Mouse (Mus musculus): Measurements from ENCODE around the gene Hist1h2bl.

The Hist1h2bl gene

GRCm38 (mm10) chr13:21722373-21722925 lies 6.5 kb upstream of the Hist1h2bl start:
- peak; percentile 50 for DNase-seq (ENCODE audit: low read depth)

DNA sequence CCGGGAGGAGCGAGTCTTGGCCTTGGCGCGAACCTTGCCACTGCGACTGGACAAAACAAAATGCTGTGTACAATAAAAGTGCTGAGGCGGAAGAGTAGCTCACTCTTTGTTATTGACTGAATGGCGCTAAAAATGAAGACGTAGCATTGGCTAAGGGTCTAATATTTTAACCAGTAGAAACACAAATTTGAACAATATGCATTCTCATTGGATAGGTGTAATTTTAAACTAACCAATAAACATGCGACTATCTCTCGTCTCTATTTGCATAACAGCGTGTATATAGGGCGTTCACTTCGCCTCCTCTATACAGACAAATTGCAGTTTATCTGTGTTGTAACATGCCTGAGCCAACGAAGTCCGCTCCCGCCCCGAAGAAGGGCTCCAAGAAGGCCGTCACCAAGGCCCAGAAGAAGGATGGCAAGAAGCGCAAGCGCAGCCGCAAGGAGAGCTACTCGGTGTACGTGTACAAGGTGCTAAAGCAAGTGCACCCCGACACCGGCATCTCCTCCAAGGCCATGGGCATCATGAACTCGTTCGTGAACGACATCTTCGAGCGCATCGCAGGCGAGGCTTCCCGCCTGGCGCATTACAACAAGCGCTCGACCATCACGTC lies 5.9 kb upstream of the Hist1h2bl start, which contains the start of gene Hist1h2bm:
Gene Hist1h2bm, plus strand, starts transcription at position 288 of the 616 bp plus-strand sequence.
- DNase-seq (ENCODE audit: low read depth), result peak; percentile 94

- peak; percentile 64 for DNase-seq (ENCODE audit: low read depth)
Measured at GRCm38 (mm10) chr13:21721107-21721756, 5.3 kb upstream of the Hist1h2bl start.

- DNase-seq (ENCODE audit: low read depth), result peak; percentile 44
Measured at GRCm38 (mm10) chr13:21718381-21719080, 2.6 kb upstream of the Hist1h2bl start.

DNA sequence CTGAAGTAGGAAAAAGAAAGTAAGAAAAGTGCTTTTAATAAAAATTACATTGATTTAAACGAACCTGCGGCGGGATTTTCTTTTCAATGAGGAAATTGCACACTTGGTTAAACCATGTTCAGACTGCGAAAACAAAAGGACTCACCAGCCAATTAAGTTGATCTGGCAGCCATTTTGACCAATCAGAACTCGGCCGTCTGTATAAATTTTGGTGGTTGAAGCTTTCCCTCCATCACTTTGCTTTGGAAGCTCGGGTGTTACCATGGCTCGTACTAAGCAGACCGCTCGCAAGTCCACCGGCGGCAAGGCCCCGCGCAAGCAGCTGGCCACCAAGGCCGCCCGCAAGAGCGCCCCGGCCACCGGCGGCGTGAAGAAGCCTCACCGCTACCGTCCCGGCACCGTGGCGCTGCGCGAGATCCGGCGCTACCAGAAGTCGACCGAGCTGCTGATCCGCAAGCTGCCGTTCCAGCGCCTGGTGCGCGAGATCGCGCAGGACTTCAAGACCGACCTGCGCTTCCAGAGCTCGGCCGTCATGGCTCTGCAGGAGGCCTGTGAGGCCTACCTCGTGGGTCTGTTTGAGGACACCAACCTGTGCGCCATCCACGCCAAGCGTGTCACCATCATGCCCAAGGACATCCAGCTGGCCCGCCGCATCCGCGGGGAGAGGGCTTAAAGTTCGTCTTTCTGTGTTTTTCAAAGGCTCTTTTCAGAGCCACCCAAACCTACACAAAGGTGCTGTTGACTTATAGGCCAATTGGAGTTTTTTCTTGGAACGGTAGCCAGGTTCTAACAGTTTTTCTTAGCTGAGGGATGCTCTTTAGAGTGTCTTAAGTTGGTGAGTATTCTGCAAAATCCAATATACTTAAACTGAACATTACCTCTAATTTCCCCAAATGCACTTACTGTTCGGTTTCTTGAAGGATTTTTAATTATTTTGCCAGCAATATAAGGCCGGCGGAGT lies 1.7 kb upstream of the Hist1h2bl start, which contains the start of gene Hist1h3h:
Gene Hist1h3h, plus strand, starts transcription at position 263 of the 961 bp plus-strand sequence.
- peak; percentile 95 for DNase-seq (ENCODE audit: low read depth)

GRCm38 (mm10) chr13:21716540-21717391 lies 823 bp upstream of the Hist1h2bl start:
- peak; percentile 78 for DNase-seq (ENCODE audit: low read depth)

DNA sequence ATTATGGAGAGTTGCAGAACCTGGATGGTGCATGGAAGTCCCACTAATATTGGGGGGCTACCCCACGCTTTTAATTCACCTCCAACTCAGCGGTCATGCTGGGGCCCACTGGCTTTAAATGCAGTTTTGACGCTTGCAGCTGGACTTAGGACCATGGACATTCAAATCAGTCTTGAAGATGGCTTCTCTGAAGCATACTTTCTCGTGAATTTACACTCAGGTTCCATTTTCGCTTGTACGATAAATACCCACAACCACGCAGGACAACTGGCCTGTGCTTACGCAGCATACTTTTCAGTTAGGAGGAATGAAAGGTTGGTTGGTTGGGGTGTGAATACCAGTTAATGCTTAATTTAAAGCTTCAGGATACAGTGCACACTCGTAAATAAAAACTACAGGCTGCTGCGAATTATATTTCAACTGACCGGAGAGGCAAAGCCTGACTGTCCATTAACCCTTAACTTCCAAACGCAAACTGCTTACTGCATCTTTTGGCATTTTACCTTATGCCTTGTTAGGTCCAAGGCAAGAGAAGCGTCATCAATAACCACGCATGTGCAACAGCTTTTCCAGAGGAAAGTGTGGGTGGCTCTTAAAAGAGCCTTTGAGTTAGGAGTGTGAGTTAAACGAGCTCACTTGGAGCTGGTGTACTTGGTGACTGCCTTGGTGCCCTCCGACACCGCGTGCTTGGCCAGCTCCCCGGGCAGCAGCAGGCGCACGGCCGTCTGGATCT lies 646 bp downstream of the Hist1h2bl start:
- DNase-seq (ENCODE audit: low read depth), result peak; percentile 73

GRCm38 (mm10) chr13:21714725-21715124 lies 1.2 kb downstream of the Hist1h2bl start:
- DNase-seq (ENCODE audit: low read depth), result peak; percentile 90

DNA sequence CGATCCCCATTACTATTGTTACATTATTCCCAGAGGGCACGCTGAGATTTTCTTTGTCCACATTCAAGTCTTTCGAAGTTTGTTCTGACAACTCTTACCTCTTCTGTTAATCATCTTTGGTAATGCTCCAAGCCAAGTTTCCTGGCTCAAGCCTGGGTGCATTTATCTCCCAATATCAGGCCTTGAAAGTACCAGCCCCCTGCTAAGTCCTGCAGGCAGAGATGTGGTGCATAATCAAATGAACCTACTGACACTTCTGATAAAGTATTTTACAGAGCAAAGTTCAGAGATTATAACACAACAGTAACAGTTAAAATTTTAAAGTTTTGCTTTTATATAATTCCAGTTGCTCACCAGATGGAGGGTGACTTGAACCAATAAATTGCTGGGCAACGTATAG lies 4.2 kb downstream of the Hist1h2bl start:
- no peak for DNase-seq (ENCODE audit: low read depth)

DNA sequence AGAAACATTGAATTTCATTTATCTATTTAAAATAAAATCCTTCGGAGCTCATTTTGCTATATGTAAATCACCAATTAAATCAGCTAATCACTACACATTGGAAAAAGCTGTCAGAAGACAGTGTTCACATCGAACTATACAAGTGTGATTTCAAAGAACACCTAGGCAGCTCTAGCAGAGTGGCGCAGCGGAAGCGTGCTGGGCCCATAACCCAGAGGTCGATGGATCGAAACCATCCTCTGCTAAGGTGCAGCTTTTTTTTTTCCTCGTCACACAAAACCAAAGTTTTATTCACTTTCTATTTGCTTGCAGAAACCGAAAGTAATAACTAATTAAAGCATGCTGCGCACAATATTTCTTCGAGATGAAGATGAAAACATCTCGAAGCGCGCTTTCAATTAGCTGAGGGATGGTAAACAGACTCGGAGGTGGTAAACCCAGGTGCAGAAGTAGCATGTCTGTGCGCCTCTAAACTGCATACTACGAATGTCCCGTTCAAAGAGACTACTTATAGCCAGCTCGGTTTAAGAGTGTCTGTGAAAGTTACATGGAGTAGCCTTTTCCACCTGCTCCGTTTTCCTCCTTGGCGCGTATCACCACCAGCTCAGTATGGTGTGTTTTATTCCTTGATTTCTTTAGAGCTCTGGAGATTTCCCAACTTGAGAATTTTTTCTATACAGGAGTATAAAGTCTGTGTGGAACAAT lies 5.0 kb downstream of the Hist1h2bl start:
- peak; percentile 93 for DNase-seq (ENCODE audit: low read depth)

DNA sequence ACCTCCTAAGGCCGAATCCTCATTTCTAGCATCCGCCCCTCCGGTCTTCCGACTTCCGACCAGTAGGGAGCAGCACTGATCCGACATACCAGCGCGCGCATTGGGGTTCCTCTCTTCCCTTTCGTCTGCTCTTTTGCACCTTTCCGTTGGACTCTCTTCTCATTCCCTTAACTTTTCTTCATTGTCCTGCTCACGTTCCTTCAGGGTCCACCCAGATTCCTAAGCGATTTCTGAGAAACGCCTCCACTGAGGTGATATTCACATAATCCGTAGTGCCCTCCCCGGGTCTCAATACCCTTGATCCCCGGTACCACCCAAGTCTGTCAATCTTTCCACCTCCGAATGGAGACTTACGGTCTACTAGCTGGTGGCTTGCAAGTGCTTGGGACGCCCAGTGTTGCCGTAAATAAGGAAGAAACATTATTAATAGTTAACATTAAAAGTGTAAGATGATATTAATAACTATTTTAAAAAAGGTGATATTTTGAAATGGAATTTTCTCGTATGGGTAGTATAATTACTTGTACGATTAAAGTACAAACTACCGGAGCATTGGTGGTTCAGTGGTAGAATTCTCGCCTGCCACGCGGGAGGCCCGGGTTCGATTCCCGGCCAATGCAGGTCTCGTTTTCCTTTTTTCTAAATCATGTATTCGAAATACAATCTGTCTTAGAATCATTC lies 5.8 kb downstream of the Hist1h2bl start:
- DNase-seq (ENCODE audit: low read depth), result peak; percentile 94

- DNase-seq (ENCODE audit: low read depth), result no peak
Measured at GRCm38 (mm10) chr13:21706669-21707068, 9.3 kb downstream of the Hist1h2bl start.

DNA sequence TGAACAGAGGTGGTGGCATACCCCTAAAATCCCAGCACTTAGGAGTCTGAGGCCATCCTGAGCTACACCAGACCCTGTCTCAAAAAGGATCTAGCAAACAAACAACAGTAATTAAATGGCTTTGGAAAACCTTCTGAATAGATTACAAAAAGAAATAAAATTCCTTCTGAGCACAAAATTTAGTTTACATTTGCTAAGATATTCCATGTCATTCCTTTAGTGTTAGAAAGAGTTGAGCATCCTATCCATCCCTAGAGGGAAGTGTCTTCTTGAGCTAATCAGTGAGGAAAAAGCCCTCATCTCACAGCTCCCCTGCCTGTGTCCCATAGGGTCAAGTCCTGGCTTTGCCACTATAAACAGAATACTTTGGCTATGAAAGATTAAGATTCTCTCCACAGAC lies 18.1 kb downstream of the Hist1h2bl start, which contains the start of gene Olfr1359:
Gene Olfr1359, plus strand, starts transcription at position 301 of the 400 bp plus-strand sequence.
- DNase-seq (ENCODE audit: low read depth), result no peak

GRCm38 (mm10) chr13:21677305-21677704 lies 38.6 kb downstream of the Hist1h2bl start, which contains the start of gene Olfr1360:
Olfr1360 (minus strand) TSS chr13:21677405.
- DNase-seq (ENCODE audit: low read depth), result no peak
